Mouse (Mus musculus): ENCODE data around the gene Ankrd24. TPM values are rescaled to one million over a fixed set of nuclear protein-coding genes. Genes with fewer than 3 reads are reported as not detected.
"Not testable (repeated sequence)": the region's sequence is repeated elsewhere in the genome, so short reads cannot be mapped to it uniquely, and the experiment has no call there.

Ankrd24 gene
- total RNA-seq, 1 experiment from 2014 or later = 8.1 TPM

DNA sequence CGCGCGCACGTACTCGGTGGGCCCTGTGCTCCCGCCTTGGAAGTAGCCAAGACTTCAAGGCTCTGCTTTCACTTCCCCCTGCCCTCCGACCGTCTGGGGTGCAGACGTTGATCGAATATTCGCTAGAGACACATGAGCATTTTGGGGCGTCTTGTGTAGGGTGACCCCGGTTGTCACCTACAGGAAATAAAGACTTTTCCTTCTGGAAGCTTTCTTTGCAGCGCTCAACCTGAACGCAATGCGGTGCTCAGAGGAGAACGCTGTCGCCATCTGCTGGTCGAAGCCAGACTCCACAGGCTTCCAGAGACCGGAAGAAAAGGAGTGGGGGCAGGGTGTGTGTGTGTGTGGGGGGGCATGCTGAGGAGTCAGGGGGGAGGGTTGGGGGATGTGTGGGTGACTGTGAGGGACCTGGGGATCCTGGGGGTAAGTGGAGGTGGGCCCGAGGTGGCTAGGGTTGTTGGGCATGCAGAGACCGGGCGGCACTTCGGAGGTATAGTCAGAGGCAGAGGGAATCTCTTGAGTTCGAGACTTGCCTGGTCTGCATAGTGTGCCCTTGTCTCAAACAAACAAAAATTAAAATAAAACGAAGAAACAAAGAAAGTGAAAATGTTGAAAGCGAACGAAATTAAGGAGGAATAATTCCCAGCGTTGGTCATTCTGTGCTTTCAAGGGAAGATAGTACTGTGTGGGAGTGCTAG is 23.2 kb upstream of the Ankrd24 start:
- peak; percentile 24 for ATAC-seq (replicated peaks; ENCODE audit: low read depth, poor library complexity, severe bottlenecking)

DNA sequence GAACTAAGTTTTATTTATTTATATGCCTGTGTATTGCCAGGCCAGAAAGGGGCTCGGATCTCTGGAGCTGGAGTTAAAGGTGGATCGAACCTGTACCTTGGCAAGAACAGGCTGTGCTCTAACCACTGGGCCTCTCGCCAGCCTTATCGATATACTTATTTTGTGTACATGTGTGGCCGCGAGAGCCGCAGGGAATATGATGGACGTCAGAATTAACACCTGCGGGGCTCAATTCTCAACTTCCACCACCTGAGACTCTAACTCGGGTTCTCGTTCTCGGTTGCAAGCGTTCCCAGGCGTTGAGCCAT is 22.7 kb upstream of the Ankrd24 start:
- no peak for ATAC-seq (replicated peaks; ENCODE audit: low read depth, poor library complexity, severe bottlenecking)

DNA sequence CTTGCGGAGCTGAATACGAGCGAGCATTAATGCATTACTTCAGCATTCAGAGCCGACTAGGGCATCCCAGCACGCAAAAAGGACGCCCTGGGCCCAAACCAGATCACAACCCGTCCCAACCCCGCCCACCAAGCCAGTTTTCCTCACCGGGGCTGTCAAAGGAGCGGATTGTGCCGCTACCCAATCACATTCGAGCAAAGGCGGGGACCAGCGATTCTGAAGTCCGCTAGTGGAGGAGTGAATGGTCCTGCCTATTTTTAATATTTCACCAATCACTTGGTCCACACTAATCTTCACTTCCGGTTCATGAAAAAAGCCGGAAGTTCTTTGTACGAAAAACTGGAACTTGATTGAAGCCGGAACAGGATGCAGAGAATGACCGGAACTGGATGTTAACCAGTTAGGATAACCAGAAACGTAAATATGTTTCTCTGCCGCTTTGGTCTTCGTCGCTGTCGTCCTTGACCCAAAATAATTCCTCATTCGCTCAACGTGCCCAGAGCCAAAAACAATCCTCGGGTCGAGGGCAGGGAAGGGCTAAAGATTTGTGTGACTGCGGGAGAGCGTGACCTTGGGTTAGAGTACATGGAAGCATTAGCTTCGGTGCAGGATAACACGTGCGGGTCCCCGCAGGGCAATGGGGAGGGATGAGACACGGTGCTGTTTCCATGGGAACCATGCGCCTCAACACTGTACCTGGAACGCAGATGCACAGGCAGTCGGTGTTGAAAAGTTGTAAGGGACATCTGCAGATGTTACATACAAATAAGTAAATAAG is 22.2 kb upstream of the Ankrd24 start, which contains the start of gene BC025920:
TSS of gene BC025920 (plus strand) at position 297 of the 778 bp plus-strand sequence.
- peak; percentile 81 for ATAC-seq (replicated peaks; ENCODE audit: low read depth, poor library complexity, severe bottlenecking)

DNA sequence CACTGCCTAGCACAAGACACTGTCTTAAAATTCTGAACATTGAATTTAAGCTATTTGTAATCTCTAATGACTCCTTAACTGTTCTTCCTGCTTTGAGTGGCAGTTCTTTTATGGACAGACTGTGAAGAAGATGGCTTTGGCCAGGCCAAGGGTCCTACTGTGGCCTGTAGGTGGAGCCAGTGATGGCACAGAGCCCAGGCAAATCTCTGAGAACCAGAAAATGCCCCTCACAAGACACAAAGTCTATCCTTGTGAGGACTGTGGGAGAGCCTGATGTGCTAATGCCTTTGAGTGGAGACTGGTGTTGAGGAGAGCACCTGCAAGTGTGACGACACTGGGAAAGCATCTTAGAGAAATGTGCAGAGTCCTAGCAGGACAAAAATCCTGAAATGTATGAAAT is 20.0 kb upstream of the Ankrd24 start:
- ATAC-seq (replicated peaks; ENCODE audit: low read depth, poor library complexity, severe bottlenecking) = no peak

DNA sequence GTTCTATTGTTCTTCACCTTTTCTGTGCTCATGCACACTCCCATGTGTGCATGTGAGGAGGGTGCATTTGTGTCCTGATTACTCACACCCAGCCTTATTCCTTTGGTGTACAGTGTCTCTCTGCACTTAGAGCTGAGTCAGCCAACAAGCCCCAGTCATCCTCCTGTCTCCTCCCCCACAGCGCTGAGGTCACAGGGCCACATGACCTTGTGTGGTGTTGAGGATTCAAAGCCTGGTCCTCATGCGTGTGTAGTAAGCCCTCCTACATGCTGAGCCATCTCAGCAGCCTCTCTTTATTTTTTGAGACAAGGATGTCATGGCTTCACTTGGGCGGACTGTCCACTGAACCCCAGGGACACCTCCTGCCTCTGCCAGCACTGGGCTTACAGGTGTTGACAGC is 15.6 kb upstream of the Ankrd24 start:
- no peak for ATAC-seq (replicated peaks; ENCODE audit: low read depth, poor library complexity, severe bottlenecking)

DNA sequence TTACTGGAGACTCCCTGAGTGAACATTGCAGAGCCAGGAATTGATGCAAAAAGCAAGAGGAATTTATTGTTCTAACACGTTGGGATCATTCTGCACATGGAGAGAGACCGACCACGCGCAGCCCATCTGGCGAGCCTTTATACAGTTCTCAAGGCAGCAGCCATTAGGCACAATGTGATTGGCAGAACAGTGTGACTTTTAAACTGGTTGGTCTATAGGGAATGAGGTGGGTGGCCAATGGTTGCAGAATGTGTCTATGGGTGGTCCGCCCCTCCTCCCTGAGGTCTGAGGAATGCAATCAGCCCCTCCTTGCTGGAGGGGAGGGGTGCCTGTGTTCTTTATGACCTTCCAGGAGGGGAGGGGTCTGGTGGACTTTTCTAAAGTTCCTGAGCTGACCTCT is 12.9 kb upstream of the Ankrd24 start:
- no peak for ATAC-seq (replicated peaks; ENCODE audit: low read depth, poor library complexity, severe bottlenecking)

DNA sequence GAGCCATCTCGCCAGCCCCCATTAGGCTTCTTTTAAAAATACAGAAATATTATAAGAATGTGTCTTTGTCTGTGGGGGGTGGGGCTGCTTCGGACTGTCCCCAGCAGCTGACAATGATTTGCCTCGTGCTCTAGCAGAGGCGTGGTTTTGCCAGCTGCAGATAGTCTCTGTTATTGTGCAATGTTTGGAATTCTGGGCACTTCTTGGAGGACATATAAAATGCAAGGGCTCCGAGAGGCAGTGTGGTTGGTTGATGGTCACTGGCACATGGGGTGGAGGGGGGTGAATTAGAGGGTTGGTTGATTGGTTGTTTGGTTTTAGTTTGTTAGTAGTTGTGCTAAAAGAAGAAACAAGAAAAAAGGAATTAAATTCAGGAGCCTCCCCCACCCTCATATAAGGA is 8.4 kb upstream of the Ankrd24 start:
- no peak for ATAC-seq (replicated peaks; ENCODE audit: low read depth, poor library complexity, severe bottlenecking)

DNA sequence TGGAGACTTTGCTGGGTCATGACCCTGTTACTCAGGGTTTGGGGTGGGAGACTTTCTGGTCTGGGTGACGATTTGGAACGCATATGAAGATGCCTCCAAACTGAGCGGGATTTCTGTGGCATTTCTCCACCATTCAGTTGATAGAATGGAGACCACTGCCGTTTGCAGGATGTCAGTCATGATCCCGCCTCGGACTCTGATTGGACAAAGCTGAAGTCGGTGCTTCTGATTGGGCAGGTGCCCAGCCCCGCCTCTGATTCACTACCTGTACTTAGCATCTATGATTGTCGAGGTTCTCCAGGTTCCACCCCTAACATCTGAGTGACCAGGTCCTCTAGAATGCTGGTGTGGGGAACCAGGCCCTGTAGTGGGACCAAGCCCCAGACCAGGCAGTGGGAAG is 7.6 kb upstream of the Ankrd24 start:
- ATAC-seq (replicated peaks; ENCODE audit: low read depth, poor library complexity, severe bottlenecking) = no peak

DNA sequence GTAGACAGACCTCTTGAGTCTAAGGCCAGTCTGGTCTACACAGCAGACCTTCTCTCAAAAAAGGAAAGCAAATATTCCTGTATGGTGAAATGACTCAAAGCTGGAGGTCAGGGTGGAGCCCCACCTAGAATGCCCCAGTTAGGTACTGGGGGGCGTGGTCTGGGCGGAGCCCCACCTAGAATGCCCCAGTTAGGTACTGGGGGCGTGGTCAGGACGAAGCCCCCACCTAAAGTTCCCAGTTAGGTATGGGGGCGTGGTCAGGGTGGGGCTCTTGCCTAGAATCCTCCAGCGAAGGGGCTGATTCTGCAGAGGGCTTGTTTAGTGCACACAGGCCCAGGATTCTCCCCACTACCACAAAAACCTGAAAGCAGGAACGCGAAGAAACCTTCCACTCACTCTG is 4.9 kb upstream of the Ankrd24 start:
- ATAC-seq (replicated peaks; ENCODE audit: low read depth, poor library complexity, severe bottlenecking) = no peak

DNA sequence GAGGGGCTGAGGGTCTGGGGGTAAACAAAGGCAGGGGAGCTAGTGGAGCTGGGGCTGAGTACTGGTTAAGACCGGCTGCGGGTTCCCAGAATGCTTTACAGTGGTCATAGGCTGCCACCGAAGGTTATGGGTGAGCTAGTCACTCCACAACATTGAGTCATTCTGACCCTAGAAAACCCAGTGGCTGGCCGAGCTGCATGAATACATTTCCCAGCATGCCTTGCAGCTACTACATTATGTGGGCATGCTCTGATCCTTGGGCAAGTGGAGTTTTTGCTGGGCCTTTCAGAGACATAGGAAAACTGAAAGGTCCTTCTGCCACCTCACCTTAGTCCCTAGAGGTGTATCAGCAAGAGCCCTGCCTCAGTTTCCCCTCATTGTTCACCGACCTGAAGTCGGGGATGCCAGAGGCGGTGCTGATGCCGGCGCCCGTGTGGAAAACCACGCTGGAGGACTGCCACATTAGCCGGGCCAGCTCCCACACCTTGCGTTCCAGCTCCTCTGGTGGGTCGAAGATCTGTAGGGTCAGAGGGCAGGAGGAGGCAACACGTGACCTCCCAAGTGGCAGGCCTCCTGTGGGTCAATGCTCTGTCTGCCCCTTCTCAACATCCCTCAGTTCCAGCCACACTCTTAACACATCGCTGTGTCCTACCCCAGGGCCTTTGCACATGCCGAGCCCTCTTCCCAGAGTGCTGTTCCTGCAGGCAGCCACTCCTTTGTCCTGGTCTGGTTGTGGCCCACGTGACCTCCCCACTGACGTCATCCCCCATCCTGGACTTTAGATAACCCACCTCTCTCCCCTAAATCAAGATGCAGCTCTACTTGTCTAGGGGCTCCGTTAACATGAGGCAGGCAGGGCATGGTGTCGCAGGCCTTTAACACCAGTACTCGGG is 2.0 kb upstream of the Ankrd24 start:
- ATAC-seq (replicated peaks; ENCODE audit: low read depth, poor library complexity, severe bottlenecking) = no peak

DNA sequence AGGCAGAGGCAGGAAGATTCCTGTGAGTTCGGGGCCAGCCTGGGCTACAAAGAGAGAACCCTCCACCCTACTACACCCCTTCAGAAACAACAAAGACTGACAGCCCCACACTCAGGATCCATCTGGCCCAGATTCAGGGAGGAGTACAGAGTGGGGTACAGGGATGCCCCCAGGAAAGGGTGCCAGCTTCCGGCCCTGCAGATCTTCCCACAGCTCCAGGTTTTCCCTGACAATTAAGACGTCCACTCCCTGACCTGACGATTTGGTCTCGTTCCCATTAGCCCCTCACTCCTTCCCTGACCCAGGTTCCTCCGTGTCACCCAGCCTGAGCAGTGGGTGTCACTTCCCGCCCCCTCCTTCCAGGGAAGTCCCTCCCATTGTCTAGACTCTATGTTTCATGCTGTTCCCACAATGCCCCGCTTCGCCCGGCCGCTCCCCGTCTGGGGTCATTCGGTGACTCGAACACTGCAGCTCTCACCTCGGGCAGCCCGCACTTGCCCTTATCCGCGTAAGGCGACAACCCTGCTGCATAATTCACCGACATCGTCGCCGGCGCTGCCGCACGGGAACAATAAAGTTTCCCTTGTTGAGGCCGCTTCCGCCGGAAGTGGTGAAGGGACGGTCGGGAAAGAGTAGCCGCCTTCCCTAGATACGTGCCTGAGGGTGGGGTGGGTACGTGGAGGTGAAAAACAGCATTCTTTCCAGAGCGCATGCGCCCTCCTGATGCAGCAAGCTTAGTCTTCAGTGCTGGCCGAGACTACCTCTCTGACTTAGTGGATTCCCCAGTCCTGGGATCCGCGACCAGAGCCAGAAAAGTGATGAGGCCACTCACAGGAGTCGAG is 1.1 kb upstream of the Ankrd24 start, which contains the start of gene Sirt6:
TSS of gene Sirt6 (minus strand) at position 804 of the 842 bp plus-strand sequence.
- ATAC-seq (replicated peaks; ENCODE audit: low read depth, poor library complexity, severe bottlenecking) = peak; percentile 91

DNA sequence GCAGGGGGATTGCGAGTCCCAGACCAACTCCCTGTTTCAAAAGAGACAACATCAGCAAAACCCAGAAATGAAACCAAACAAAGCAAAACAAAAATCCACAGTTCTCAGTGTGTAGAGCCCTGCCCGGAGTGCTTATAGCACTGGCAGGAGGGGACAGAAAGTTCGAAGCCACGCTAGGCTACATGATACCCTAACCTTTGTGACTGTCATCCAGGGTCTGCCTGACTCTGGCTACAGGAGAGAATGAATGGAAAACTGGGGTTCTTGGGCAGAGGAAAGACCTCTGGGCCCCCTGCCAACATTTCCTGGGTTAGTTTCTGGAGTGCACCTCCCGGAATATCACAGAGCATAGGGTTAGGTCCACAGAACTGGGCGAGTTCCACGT is 512 bp upstream of the Ankrd24 start:
- ATAC-seq (replicated peaks; ENCODE audit: low read depth, poor library complexity, severe bottlenecking) = peak; percentile 33

DNA sequence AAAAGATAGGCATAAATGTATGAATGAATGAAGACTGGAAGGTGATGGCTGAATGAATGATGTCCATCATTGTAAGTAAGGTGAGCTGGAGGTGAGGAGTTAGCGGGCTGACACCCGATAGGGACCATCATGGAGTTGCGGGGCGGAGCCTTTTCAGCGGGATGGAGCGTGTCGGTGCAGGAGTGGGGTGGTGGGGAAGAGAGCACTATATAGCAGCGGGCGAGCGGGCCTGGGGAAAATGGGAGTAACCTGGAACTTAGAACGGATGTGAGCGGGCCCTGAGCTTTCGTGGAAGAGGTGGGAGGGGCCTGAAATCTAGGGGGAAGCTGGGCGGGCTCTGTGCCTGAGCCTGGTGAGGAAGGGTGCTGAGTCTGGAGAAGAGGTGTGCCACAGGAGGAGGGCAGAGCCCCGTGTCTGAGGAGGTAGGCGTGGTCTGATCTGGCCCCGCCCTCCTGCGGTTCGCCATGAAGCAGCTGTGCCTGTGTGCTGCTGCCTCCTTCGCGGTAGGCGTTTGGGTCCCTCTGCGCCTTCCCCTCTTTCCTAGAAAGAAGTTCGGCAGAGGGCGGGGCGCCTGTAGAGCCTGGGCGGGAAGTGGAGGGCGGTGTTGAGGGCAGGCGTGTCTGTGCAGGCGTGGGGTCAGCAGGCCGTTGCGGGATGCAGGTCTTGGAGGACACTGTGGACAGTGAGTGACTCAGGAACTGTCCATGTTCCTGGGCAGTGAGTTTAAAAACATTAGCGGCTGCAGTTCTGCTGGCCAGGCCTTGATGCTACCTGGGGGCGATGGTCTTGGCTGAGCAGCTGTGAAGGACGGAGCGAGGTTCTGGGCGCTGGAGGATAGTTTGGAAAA is 5.1 kb downstream of the Ankrd24 start:
- peak; percentile 98 for ATAC-seq (replicated peaks; ENCODE audit: low read depth, poor library complexity, severe bottlenecking)

DNA sequence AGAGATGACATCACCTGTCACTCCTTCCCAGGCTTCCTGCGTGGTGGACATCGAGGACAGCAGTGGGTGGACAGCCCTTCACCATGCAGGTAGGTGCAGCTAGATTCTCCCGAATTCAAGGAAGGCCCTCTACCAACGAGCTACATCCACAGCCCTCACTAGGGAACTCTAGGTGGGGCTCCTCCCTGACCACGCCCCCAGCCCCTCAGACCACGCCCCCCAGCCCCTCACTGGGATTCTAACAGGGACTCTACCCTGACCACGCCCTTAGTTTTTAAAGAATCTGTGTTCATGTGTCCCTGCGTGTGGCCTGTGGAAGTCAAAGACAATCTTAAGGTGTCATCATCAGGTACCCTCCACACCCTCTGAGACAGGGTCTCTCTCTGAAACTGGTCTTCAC is 8.0 kb downstream of the Ankrd24 start:
- no peak for ATAC-seq (replicated peaks; ENCODE audit: low read depth, poor library complexity, severe bottlenecking)

DNA sequence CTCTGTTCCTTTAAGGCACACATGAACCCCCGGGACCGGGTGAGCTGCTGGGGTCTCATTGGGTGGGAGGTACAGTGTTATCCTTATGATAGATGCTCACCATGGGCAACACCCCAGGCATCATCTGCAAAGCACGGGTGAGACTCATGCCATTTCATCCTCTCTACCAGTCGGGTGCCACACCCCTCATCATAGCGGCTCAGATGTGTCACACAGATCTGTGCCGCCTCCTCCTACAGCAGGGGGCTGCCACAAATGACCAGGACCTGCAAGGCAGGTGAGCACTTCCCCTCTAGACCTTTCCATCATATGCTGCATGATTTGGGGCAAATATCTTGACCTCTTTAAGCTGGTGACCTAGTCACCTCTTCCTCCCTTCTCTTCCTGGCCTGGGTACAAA is 9.8 kb downstream of the Ankrd24 start:
- ATAC-seq (replicated peaks; ENCODE audit: low read depth, poor library complexity, severe bottlenecking) = no peak

DNA sequence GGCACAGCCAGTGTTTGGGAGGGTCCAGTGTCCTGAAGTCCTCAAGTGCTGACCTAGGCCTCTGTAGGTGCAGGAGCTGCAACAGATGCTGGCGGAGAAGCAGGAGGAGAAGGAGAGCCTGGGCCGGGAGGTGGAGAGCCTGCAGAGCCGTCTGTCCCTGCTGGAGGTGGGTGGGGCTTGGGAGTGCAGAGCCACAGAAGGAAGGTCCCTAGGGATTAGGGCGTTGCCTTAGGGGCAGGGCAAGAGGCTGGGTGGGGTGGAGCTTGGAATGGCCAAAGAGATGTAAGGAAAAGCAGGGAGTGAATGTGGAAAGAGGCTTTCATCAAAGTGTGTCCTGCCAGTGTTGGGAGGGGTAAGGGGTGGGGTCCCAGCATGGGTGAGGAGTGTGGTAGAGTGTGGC is 12.5 kb downstream of the Ankrd24 start:
- not testable (repeated sequence) for ATAC-seq (replicated peaks; ENCODE audit: low read depth, poor library complexity, severe bottlenecking)

DNA sequence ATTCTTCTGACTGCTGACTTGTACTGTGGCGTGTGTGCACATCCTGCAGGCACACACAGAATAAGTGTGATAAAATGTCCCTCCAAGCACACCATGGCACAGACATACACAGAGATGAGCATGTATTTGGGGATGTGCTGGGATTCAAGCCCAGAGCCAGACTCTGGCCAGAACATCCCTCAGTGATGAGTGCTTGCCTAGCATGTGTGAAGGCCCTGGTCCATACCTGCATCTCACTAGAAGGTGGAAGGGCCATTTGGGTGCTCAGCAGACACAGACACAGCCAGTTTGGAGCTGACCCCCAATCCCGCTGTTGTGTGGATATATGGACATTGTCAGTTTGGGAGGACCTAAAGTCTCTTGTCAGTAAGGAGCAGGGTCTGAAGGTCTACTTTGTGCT is 13.2 kb downstream of the Ankrd24 start:
- no peak for ATAC-seq (replicated peaks; ENCODE audit: low read depth, poor library complexity, severe bottlenecking)

DNA sequence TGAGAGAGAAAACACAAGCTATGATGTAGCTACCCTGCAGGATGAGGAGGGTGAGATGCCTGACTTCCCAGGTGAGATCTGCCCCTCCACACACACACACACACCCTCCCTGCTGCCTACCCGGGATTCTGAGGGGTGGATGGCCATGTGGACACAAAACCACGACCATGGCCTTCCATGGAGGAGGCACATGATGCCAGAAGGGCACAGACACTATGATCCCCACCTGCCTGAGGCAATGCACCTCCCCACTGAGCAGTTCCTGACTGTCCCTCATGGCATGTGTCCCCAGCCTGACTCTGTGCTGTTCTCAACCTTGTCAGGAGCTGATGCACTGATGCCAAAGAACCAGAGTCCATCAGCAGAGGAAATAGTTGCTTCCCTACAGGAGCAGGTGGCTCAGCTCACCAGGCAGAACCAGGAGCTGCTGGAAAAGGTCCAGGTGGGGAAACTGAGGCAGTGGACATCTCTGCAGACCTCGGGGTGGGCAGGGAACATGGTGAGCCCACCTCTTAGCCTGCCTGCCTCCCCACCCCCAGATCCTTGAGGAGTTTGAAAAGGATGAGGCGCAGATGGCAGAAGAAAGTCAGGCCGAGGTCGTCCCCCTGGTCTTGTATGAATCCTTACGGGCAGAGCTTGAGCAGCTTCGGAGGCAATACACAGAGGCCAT is 13.8 kb downstream of the Ankrd24 start:
- ATAC-seq (replicated peaks; ENCODE audit: low read depth, poor library complexity, severe bottlenecking) = no peak
